Mouse (Mus musculus) myocyte (in vitro differentiated cells): ENCODE data around the gene Eepd1. TPM values are rescaled to one million over a fixed set of nuclear protein-coding genes. Genes with fewer than 3 reads are reported as not detected.

Experiments
- H3K27me3 ChIP-seq: one replicate; pipeline ENCODE4 v1.6.1; 2011; ENCODE audit not compliant: control insufficient read depth, insufficient read depth, insufficient read length
- H3K36me3 ChIP-seq: one replicate; pipeline ENCODE4 v1.6.1; 2011; ENCODE audit not compliant: control insufficient read depth, insufficient read depth
- H3K4me2 ChIP-seq: one replicate; pipeline ENCODE4 v1.6.1; 2011; ENCODE audit warnings: low read depth, control low read depth
- H3K4me3 ChIP-seq: one replicate; pipeline ENCODE4 v1.5.1; 2011; ENCODE audit warnings: mild to moderate bottlenecking, control low read depth, moderate library complexity
- H3K79me2 ChIP-seq: one replicate; pipeline ENCODE4 v1.6.1; 2011; ENCODE audit not compliant: control insufficient read depth, insufficient read depth
- H3ac ChIP-seq: one replicate; pipeline ENCODE4 v1.6.1; 2011; ENCODE audit not compliant: control insufficient read depth, insufficient read length
- CEBPB ChIP-seq: IDR thresholded peaks from 2 replicates; pipeline ENCODE4 v1.6.1; 2011; ENCODE audit warnings: mild to moderate bottlenecking, moderate library complexity; ENCODE audit not compliant: poor library complexity, insufficient read depth, severe bottlenecking
- E2F4 ChIP-seq: IDR thresholded peaks from one replicate; pipeline ENCODE4 v1.6.1; 2011; ENCODE audit warnings: mild to moderate bottlenecking, control low read depth, moderate library complexity; ENCODE audit not compliant: insufficient read depth
- MAX ChIP-seq: IDR thresholded peaks from one replicate; pipeline ENCODE4 v1.6.1; 2011; ENCODE audit warnings: low read depth, mild to moderate bottlenecking, control low read depth
- MYOD1 ChIP-seq, 3 experiments: IDR thresholded peaks; one replicate each; pipeline ENCODE4 v1.6.1; 2011; ENCODE audit warnings: control low read depth in 2 of 3, low read depth in 2 of 3, mild to moderate bottlenecking in 2 of 3, moderate library complexity in 1 of 3; ENCODE audit not compliant: insufficient read length in 2 of 3, control insufficient read depth in 1 of 3
- MYOG ChIP-seq, 3 experiments: IDR thresholded peaks; one replicate each; pipeline ENCODE4 v1.6.1; 2011; ENCODE audit warnings: control low read depth in 2 of 3, low read depth in 2 of 3, mild to moderate bottlenecking in 2 of 3; ENCODE audit not compliant: insufficient read length in 2 of 3, control insufficient read depth in 1 of 3, insufficient read depth in 1 of 3
- POLR2A ChIP-seq: IDR thresholded peaks from one replicate; pipeline ENCODE4 v1.6.1; 2011; ENCODE audit warnings: low read depth, mild to moderate bottlenecking, control low read depth, moderate library complexity; ENCODE audit not compliant: insufficient read length
- POLR2AphosphoS2 ChIP-seq: IDR thresholded peaks from one replicate; pipeline ENCODE4 v1.6.1; 2011; ENCODE audit warnings: low read depth, control low read depth; ENCODE audit not compliant: insufficient read length
- REST ChIP-seq: IDR thresholded peaks from one replicate; pipeline ENCODE4 v1.6.1; 2011; ENCODE audit warnings: mild to moderate bottlenecking, control low read depth, moderate library complexity; ENCODE audit not compliant: insufficient read depth, insufficient read length
- SRF ChIP-seq: IDR thresholded peaks from one replicate; pipeline ENCODE4 v1.6.1; 2011; ENCODE audit warnings: low read depth; ENCODE audit not compliant: control insufficient read depth, insufficient read length
- TCF12 ChIP-seq: IDR thresholded peaks from one replicate; pipeline ENCODE4 v1.6.1; 2011; ENCODE audit warnings: mild to moderate bottlenecking, control low read depth; ENCODE audit not compliant: poor library complexity, insufficient read depth, severe bottlenecking
- TCF3 ChIP-seq: IDR thresholded peaks from one replicate; pipeline ENCODE4 v1.6.1; 2011; ENCODE audit warnings: low read depth, control low read depth; ENCODE audit not compliant: insufficient read length
- USF1 ChIP-seq: IDR thresholded peaks from one replicate; pipeline ENCODE4 v1.6.1; 2011; ENCODE audit warnings: low read depth, mild to moderate bottlenecking, control low read depth, moderate library complexity
- polyA plus RNA-seq: library from polyadenylated mRNA; unstranded; fragments of >200 nt; fragmentation: generic; extraction: Trizol; gene quantifications from one replicate; pipeline ENCODE4 v1.2.1, GENCODE M21; 2012; ENCODE audit warnings: missing spikeins

The Eepd1 gene
- polyA plus RNA-seq, 1 experiment: 6.7 TPM

- no peaks in the 10 kb centered on the region for H3K36me3 ChIP-seq
- no peaks in the 10 kb centered on the region for H3K79me2 ChIP-seq
- no peak for TF ChIP-seq TCF12
- no peak for TF ChIP-seq E2F4
- no peak for TF ChIP-seq MYOG (IDR thresholded peaks at IDR 0.05; ENCODE audit: control insufficient read depth in 1 of 3, insufficient read depth in 1 of 3, insufficient read length in 2 of 3, low read depth in 2 of 3)
- TF ChIP-seq POLR2A: no peak
- TF ChIP-seq TCF3: no peak
- TF ChIP-seq REST: no peak
- no peak for TF ChIP-seq CEBPB
- no peak for TF ChIP-seq MYOD1 (IDR thresholded peaks at IDR 0.05; ENCODE audit: control insufficient read depth in 1 of 3, insufficient read length in 2 of 3, low read depth in 2 of 3)
- TF ChIP-seq USF1: no peak
- TF ChIP-seq POLR2AphosphoS2: no peak
- TF ChIP-seq MAX: no peak
- TF ChIP-seq SRF: no peak
- H3K27me3 ChIP-seq: no peaks in the 10 kb centered on the region
- H3ac ChIP-seq: no peak overlapping the region
- H3K4me2 ChIP-seq: peak overlapping the region; percentile 34
- no peak overlapping the region for H3K4me3 ChIP-seq
Observed at GRCm38 (mm10) chr9:25483931-25484618, 2.7 kb downstream of the Eepd1 start.

- Histone ChIP-seq H3ac (no peak overlapping the region), H3K36me3 (no peaks in the 10 kb centered on the region), H3K4me2 (peak overlapping the region; percentile 34), H3K27me3 (no peaks in the 10 kb centered on the region), H3K79me2 (no peaks in the 10 kb centered on the region), H3K4me3 (no peak overlapping the region)
- TF ChIP-seq SRF: no peak
Observed at GRCm38 (mm10) chr9:25484619-25484986, 3.3 kb downstream of the Eepd1 start.

GRCm38 (mm10) chr9:25485006-25485405, 3.7 kb downstream of the Eepd1 start:
- H3K4me2 ChIP-seq: peak overlapping the region; percentile 34
- no peaks in the 10 kb centered on the region for H3K27me3 ChIP-seq
- H3ac ChIP-seq: no peak overlapping the region
- no peaks in the 10 kb centered on the region for H3K36me3 ChIP-seq
- no peak for TF ChIP-seq MYOD1 (IDR thresholded peaks at IDR 0.05; ENCODE audit: control insufficient read depth in 1 of 3, insufficient read length in 2 of 3, low read depth in 2 of 3)
- TF ChIP-seq TCF12: no peak
- no peak for TF ChIP-seq CEBPB
- no peak for TF ChIP-seq POLR2AphosphoS2
- no peak for TF ChIP-seq TCF3
- no peak for TF ChIP-seq SRF
- H3K4me3 ChIP-seq: no peak overlapping the region
- no peaks in the 10 kb centered on the region for H3K79me2 ChIP-seq

- Histone ChIP-seq H3K4me3 (no peak overlapping the region), H3K4me2 (peak overlapping the region; percentile 34)
Observed at GRCm38 (mm10) chr9:25485406-25485805, 4.1 kb downstream of the Eepd1 start.

GRCm38 (mm10) chr9:25486246-25486807, 5.0 kb downstream of the Eepd1 start:
- Histone ChIP-seq H3ac (no peak overlapping the region), H3K27me3 (no peaks in the 10 kb centered on the region), H3K4me2 (no peak overlapping the region), H3K79me2 (no peaks in the 10 kb centered on the region), H3K36me3 (no peaks in the 10 kb centered on the region), H3K4me3 (no peak overlapping the region)
- no peak for TF ChIP-seq TCF12
- TF ChIP-seq CEBPB: no peak
- TF ChIP-seq SRF: no peak
- TF ChIP-seq TCF3: no peak
- no peak for TF ChIP-seq MYOD1 (IDR thresholded peaks at IDR 0.05; ENCODE audit: control insufficient read depth in 1 of 3, insufficient read length in 2 of 3, low read depth in 2 of 3)
- no peak for TF ChIP-seq POLR2A
- TF ChIP-seq MYOG (IDR thresholded peaks at IDR 0.05; ENCODE audit: control insufficient read depth in 1 of 3, insufficient read depth in 1 of 3, insufficient read length in 2 of 3, low read depth in 2 of 3): no peak

More at GRCm38 (mm10) chr9:25485406-25485805, 4.1 kb downstream of the Eepd1 start:
- H3K79me2 ChIP-seq: no peaks in the 10 kb centered on the region
- no peaks in the 10 kb centered on the region for H3K27me3 ChIP-seq
- TF ChIP-seq MYOG (IDR thresholded peaks at IDR 0.05; ENCODE audit: control insufficient read depth in 1 of 3, insufficient read depth in 1 of 3, insufficient read length in 2 of 3, low read depth in 2 of 3) (no peak), CEBPB (no peak), SRF (no peak), MYOD1 (IDR thresholded peaks at IDR 0.05; ENCODE audit: control insufficient read depth in 1 of 3, insufficient read length in 2 of 3, low read depth in 2 of 3) (no peak), POLR2AphosphoS2 (no peak), REST (no peak), TCF3 (no peak), TCF12 (no peak), MAX (no peak), POLR2A (no peak), E2F4 (no peak), USF1 (no peak)
- H3K36me3 ChIP-seq: no peaks in the 10 kb centered on the region
- H3ac ChIP-seq: no peak overlapping the region
